Mouse (Mus musculus) cerebellum, adult 8-10 months (tissue): Measurements from ENCODE around the gene Olfr1336.
"Not testable (repeated sequence)": the region's sequence is repeated elsewhere in the genome, so short reads cannot be mapped to it uniquely, and the experiment has no call there.

Experiments
- DNase-seq: peaks from one replicate; pipeline ENCODE4 v3.0.0; 2022

Olfr1336 gene

GRCm38 (mm10) chr7:6455868-6456267 lies at the start of gene Olfr1336:
Olfr1336 (plus strand) TSS chr7:6456168.
- DNase-seq = no peak

GRCm38 (mm10) chr7:6410043-6410442 lies 45.9 kb upstream of the Olfr1336 start, which contains the start of gene Gm20715:
Gm20715 (plus strand) TSS chr7:6410277.
- peak; percentile 31 for DNase-seq

GRCm38 (mm10) chr7:6414626-6415441 lies 41.1 kb upstream of the Olfr1336 start:
- DNase-seq = peak; percentile 16

- no peak for DNase-seq
Measured at GRCm38 (mm10) chr7:6415442-6415787, 40.6 kb upstream of the Olfr1336 start.

GRCm38 (mm10) chr7:6419894-6420293 lies 36.1 kb upstream of the Olfr1336 start:
- DNase-seq = no peak

GRCm38 (mm10) chr7:6429381-6429780 lies 26.6 kb upstream of the Olfr1336 start:
- no peak for DNase-seq

GRCm38 (mm10) chr7:6430342-6430741 lies 25.6 kb upstream of the Olfr1336 start:
- DNase-seq = no peak

GRCm38 (mm10) chr7:6438388-6438787 lies 17.6 kb upstream of the Olfr1336 start, which contains the start of gene Olfr1344:
Olfr1344 (plus strand) TSS chr7:6438688.
- DNase-seq = no peak

GRCm38 (mm10) chr7:6441173-6441572 lies 14.8 kb upstream of the Olfr1336 start:
- no peak for DNase-seq

GRCm38 (mm10) chr7:6447771-6448170 lies 8.2 kb upstream of the Olfr1336 start:
- no peak for DNase-seq

GRCm38 (mm10) chr7:6456399-6456798 lies 431 bp downstream of the Olfr1336 start:
- DNase-seq = no peak

- no peak for DNase-seq
Measured at GRCm38 (mm10) chr7:6466951-6467350, 11.0 kb downstream of the Olfr1336 start, which contains the start of gene Olfr1346. Olfr1346 (plus strand) TSS chr7:6467101.

GRCm38 (mm10) chr7:6477633-6478032 lies 21.7 kb downstream of the Olfr1336 start:
- DNase-seq = not testable (repeated sequence)

GRCm38 (mm10) chr7:6486841-6487240 lies 30.9 kb downstream of the Olfr1336 start, which contains the start of gene Olfr5:
Olfr5 (minus strand) TSS chr7:6486941.
- DNase-seq = no peak

- no peak for DNase-seq
Measured at GRCm38 (mm10) chr7:6499655-6500054, 43.7 kb downstream of the Olfr1336 start, which contains the start of gene Olfr1347. Olfr1347 (minus strand) TSS chr7:6499755.

GRCm38 (mm10) chr7:6508648-6509047 lies 52.7 kb downstream of the Olfr1336 start, which contains the start of gene Olfr1348:
Olfr1348 (minus strand) TSS chr7:6508748.
- DNase-seq = no peak
